Comparison of ENCODE assay signal across 8 mouse cellular contexts in genomic region chr3:116594728-116595602, GRCm38 (mm10). TPM values are rescaled to one million over a fixed set of nuclear protein-coding genes. Genes with fewer than 3 reads are reported as not detected.
A peak's percentile ranks its signal among the peaks of the same experiment; 100 is the strongest.
DNase-seq lines count a peak whose midpoint lies in the region; ATAC-seq lines count a peak whose summit lies in the region.

Gene Sass6, plus strand, starts transcription at chr3:116594982.

- WGBS in intestine, embryonic 14.5 days = under 1% methylated on average over 65 of the region's 65 CpGs

- ATAC-seq in intestine, embryonic 14.5 days (replicated peaks; ENCODE audit: low FRiP score, low TSS enrichment, low read depth) = peak; percentile 97

- H3K36me3 ChIP-seq in intestine, embryonic 14.5 days (ENCODE audit: control insufficient read depth, insufficient read depth, low read length) = peaks cover 19% of the 10 kb centered on the region

- peak; percentile 97 to 98 for DNase-seq in adrenal gland, adult 18-20 months (ENCODE audit: low spot score in 2 of 2)
- peak; percentile 98 for DNase-seq in embryo, embryonic 11 days
- DNase-seq in gastrocnemius, postnatal 25 days = peak; percentile 96
- peak; percentile 99 for DNase-seq in intestine, embryonic 14.5 days (ENCODE audit: low spot score)
- DNase-seq in left cerebral cortex, postnatal 14 days (ENCODE audit: low spot score in 2 of 2) = peak; percentile 99
- DNase-seq in mesoderm, embryonic 11.5 days (ENCODE audit: low read depth, low spot score) = peak; percentile 97
- DNase-seq in right cerebral cortex, postnatal 36 days (ENCODE audit: low spot score in 2 of 2) = peak; percentile 95 to 96
- DNase-seq in yolk sac, embryonic 10.5 days (ENCODE audit: low spot score) = peak; percentile 95

- H3K27ac ChIP-seq in intestine, embryonic 14.5 days (ENCODE audit: low read depth) = peak within 1 kb of the TSS; percentile 69

- no peaks in the 10 kb centered on the region for H3K9me3 ChIP-seq in intestine, embryonic 14.5 days (ENCODE audit: control insufficient read depth, low read length)

- H3K4me1 ChIP-seq in intestine, embryonic 14.5 days (replicated peaks; ENCODE audit: control insufficient read depth, insufficient read depth, low read length) = peaks cover 9% of the 10 kb centered on the region; the same call in 1 of the 2 replicates

- no peaks in the 10 kb centered on the region for H3K27me3 ChIP-seq in intestine, embryonic 14.5 days (replicated peaks; ENCODE audit: control insufficient read depth, insufficient read depth, low read length)

- intact Hi-C loops in left cerebral cortex, postnatal 14 days (cut with DNase I) = loop anchor here (2.0 to 5.0 kb wide), 2 partner anchors 68 to 152 kb away; partner anchors contain the start of gene Mfsd14a

- H3K4me3 ChIP-seq in intestine, embryonic 14.5 days (ENCODE audit: low read depth, low read length) = peak within 1 kb of the TSS; percentile 77

- peak within 1 kb of the TSS; percentile 67 for H3K9ac ChIP-seq in intestine, embryonic 14.5 days (ENCODE audit: low read length)

- peak within 1 kb of the TSS; percentile 60 for H3K4me2 ChIP-seq in intestine, embryonic 14.5 days (ENCODE audit: low read length)

RNA-seq across cellular contexts. Expression of gene Sass6, which starts in this region (rescaled TPM):
- total RNA-seq in adrenal gland, adult 18-20 months (2021) = 1 to 10 TPM; 1.4 to 1.9 TPM
- 1 to 10 TPM; 1.5 to 3.6 TPM for total RNA-seq in gastrocnemius, postnatal 25 days (2021)
- polyA plus RNA-seq in intestine, embryonic 14.5 days (2014; fragmentation: Nextera tagmentation; extraction: Ambion mirVana) = 18.8 and 25.3 TPM in 2 replicates
- 1 to 10 TPM; 5.2 to 7.8 TPM for total RNA-seq in left cerebral cortex, postnatal 14 days (2021)

Comparison
In these comparisons a context has a peak if more than half of its experiments do, and no peak if none do; other contexts are left out.
1. Peak in every context shown above with its lines: DNase-seq, ATAC-seq, H3K4me3 ChIP-seq and H3K27ac ChIP-seq.